In the genomic region with DNA sequence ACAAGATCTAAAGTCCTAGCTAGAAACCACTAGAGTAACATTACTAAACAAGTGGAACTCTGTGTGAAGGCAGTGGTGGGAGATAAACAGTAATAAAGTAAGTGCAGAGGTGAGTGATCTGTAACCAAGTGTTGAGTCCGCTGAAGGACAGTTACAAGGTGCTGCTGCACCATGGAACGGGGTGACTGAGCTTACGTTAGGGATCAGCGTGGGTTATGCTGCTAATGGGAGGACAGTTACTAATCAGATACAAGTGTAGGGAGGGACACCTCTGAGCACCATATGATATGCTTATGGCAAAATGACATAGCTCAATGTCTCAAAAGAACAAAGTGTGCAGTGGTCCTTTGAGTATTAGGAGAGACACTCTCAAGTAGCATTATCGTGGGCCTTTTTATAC, we compare ENCODE assay signal across 28 mouse cellular contexts. TPM values are rescaled to one million over a fixed set of nuclear protein-coding genes. Genes with fewer than 3 reads are reported as not detected.
DNase-seq lines count a peak whose midpoint lies in the region; ATAC-seq lines count a peak whose summit lies in the region.
"Had no signal": no experiment of that assay in that cellular context is flagged by ENCODE, and none has a peak within 500 bp of the region (broad histone marks: within the 10 kb centered on the region; RNA-seq: fewer than 3 reads in every experiment).

No protein-coding gene starts in this region.

- H3K4me2 ChIP-seq in liver, embryonic 12.5 days: no peak overlapping the region
- no peak overlapping the region for H3K4me2 ChIP-seq in liver, embryonic 16.5 days (ENCODE audit: low read depth, low read length)
- H3K4me2 ChIP-seq in liver, embryonic 11.5 days: no peak overlapping the region
- H3K4me2 ChIP-seq: embryonic facial prominence, embryonic 13.5 days; embryonic facial prominence, embryonic 15.5 days; forebrain, embryonic 12.5 days had no signal

- H3K4me3 ChIP-seq in liver, embryonic 12.5 days: no peak overlapping the region
- H3K4me3 ChIP-seq in liver, embryonic 16.5 days (ENCODE audit: low read depth, low read length): no peak overlapping the region
- no peak overlapping the region for H3K4me3 ChIP-seq in liver, embryonic 11.5 days (ENCODE audit: low read depth, low read length)
- H3K4me3 ChIP-seq: embryonic facial prominence, embryonic 13.5 days; embryonic facial prominence, embryonic 15.5 days; forebrain, embryonic 10.5 days; forebrain, embryonic 12.5 days had no signal

- no peaks in the 10 kb centered on the region for H3K27me3 ChIP-seq in liver, embryonic 12.5 days (replicated peaks)
- no peaks in the 10 kb centered on the region for H3K27me3 ChIP-seq in liver, embryonic 16.5 days (ENCODE audit: control insufficient read depth, insufficient read depth, low read depth, low read length)
- no peaks in the 10 kb centered on the region for H3K27me3 ChIP-seq in liver, embryonic 11.5 days (replicated peaks; ENCODE audit: control insufficient read depth, insufficient read depth, low read length)
- H3K27me3 ChIP-seq: CH12.LX; embryonic facial prominence, embryonic 13.5 days; embryonic facial prominence, embryonic 15.5 days; forebrain, embryonic 12.5 days; Patski had no signal

- WGBS in liver, embryonic 12.5 days (ENCODE audit: insufficient replicate concordance): 71% methylated on average over 5 of the region's 5 CpGs
- 51% methylated on average over 5 of the region's 5 CpGs for WGBS in liver, embryonic 16.5 days (ENCODE audit: insufficient replicate concordance)
- 87% methylated on average over 5 of the region's 5 CpGs for WGBS in liver, embryonic 11.5 days

- H3K27ac ChIP-seq in liver, embryonic 12.5 days: no peak overlapping the region
- H3K27ac ChIP-seq in liver, embryonic 16.5 days (ENCODE audit: low read length): peak overlapping the region; percentile 41; the same call in 1 of the 2 replicates
- H3K27ac ChIP-seq in liver, embryonic 11.5 days (ENCODE audit: low read depth, low read length): no peak overlapping the region
- H3K27ac ChIP-seq: embryonic facial prominence, embryonic 13.5 days; embryonic facial prominence, embryonic 15.5 days; forebrain, embryonic 10.5 days; forebrain, embryonic 12.5 days had no signal

- peak; percentile 43; the same call in 1 of the 2 replicates for ATAC-seq in liver, embryonic 12.5 days
- ATAC-seq in liver, embryonic 16.5 days (ENCODE audit: low read depth): peak; percentile 52
- no peak for ATAC-seq in liver, embryonic 11.5 days (replicated peaks; ENCODE audit: low FRiP score)
- ATAC-seq in erythroblast, adult 5-6 weeks (replicated peaks; ENCODE audit: low FRiP score, poor library complexity, severe bottlenecking): 0 out of 2 replicates have a peak, but pooled peaks have one; percentile 14
- peak; percentile 53 for ATAC-seq in megakaryocyte progenitor cell, adult 5-6 weeks (replicated peaks; ENCODE audit: poor library complexity)
- ATAC-seq in activated CD4-positive, CD25-positive, alpha-beta regulatory T cell, adult 4 months: no peak
- ATAC-seq: CD4-positive, CD25-positive, alpha-beta regulatory T cell, adult 4 months; forebrain, embryonic 14.5 days; forebrain, embryonic 16.5 days; Patski had no signal

- no peak for DNase-seq in liver
- no peak for DNase-seq in liver, embryonic 11.5 days (ENCODE audit: low spot score)
- no peak for DNase-seq in cerebellum, postnatal 14 days
- DNase-seq: adrenal gland, adult 8-10 months; adrenal gland, postnatal 14 days; adrenal gland, postnatal 36 days; B cell, adult 2 months; cerebellum, adult 11-12 months; cerebellum, adult 2 months; cerebellum, adult 9-10 months; cerebellum, postnatal 10 days; cerebellum, postnatal 36 days; embryo, embryonic 11 days had no signal

- no peak overlapping the region for H3K9ac ChIP-seq in liver, embryonic 12.5 days
- no peak overlapping the region for H3K9ac ChIP-seq in liver, embryonic 16.5 days (ENCODE audit: low read depth, low read length)
- no peak overlapping the region for H3K9ac ChIP-seq in liver, embryonic 11.5 days (ENCODE audit: low read depth, low read length)
- H3K9ac ChIP-seq: embryonic facial prominence, embryonic 13.5 days; embryonic facial prominence, embryonic 15.5 days; forebrain, embryonic 12.5 days had no signal

- peaks cover 45% of the 10 kb centered on the region for H3K36me3 ChIP-seq in liver, embryonic 12.5 days
- H3K36me3 ChIP-seq in liver, embryonic 16.5 days (ENCODE audit: control insufficient read depth, insufficient read depth): peaks cover 2% of the 10 kb centered on the region
- 0 out of 2 replicates have a peak, but pooled peaks cover 8% of the 10 kb centered on the region for H3K36me3 ChIP-seq in liver, embryonic 11.5 days (ENCODE audit: control insufficient read depth, insufficient read depth, low read length)

- no peaks in the 10 kb centered on the region for H3K9me3 ChIP-seq in liver, embryonic 12.5 days (replicated peaks)
- H3K9me3 ChIP-seq in liver, embryonic 16.5 days (replicated peaks; ENCODE audit: control insufficient read depth, low read length): no peaks in the 10 kb centered on the region
- H3K9me3 ChIP-seq in liver, embryonic 11.5 days (ENCODE audit: control insufficient read depth, low read length): no peaks in the 10 kb centered on the region
- H3K9me3 ChIP-seq: embryonic facial prominence, embryonic 13.5 days; embryonic facial prominence, embryonic 15.5 days; forebrain, embryonic 10.5 days; forebrain, embryonic 12.5 days; G1E had no signal

- H3K4me1 ChIP-seq in liver, embryonic 12.5 days: peaks cover 25% of the 10 kb centered on the region
- H3K4me1 ChIP-seq in liver, embryonic 16.5 days (ENCODE audit: control insufficient read depth, low read depth, low read length): peaks cover 18% of the 10 kb centered on the region
- H3K4me1 ChIP-seq in liver, embryonic 11.5 days (replicated peaks; ENCODE audit: control insufficient read depth, insufficient read depth, low read length): peaks cover 3% of the 10 kb centered on the region
- H3K4me1 ChIP-seq: embryonic facial prominence, embryonic 13.5 days; embryonic facial prominence, embryonic 15.5 days; forebrain, embryonic 10.5 days; forebrain, embryonic 12.5 days had no signal

RNA-seq across cellular contexts. Expression of a gene that starts 39.3 kb away (rescaled TPM):
- 7.7 and 9.2 TPM in 2 replicates for polyA plus RNA-seq in liver, embryonic 12.5 days (2016; fragmentation: Nextera tagmentation; extraction: Ambion mirVana)
- 4.8 and 5.6 TPM in 2 replicates for polyA plus RNA-seq in liver, embryonic 16.5 days (2015; fragmentation: Nextera tagmentation; extraction: Ambion mirVana)
- polyA plus RNA-seq in liver, embryonic 11.5 days (2014; fragmentation: Nextera tagmentation; extraction: Ambion mirVana): 11.3 and 11.5 TPM in 2 replicates
- 63.7 and 68.0 TPM in 2 replicates for total RNA-seq in erythroblast, adult 5-6 weeks (2015; ENCODE audit: low replicate concordance)
- 83.7 and 117 TPM in 2 replicates for total RNA-seq in erythroblast, adult 5-6 weeks (2017; ENCODE audit: low replicate concordance)
- 34.8 and 42.0 TPM in 2 replicates for total RNA-seq in megakaryocyte progenitor cell, adult 5-6 weeks (2015)
- total RNA-seq in megakaryocyte progenitor cell, adult 5-6 weeks (2017): 31.7 and 45.8 TPM in 2 replicates
- polyA plus RNA-seq in activated CD4-positive, CD25-positive, alpha-beta regulatory T cell, adult 4 months (2017; shearing (Covaris generic)): 10 to 100 TPM; 13.1 to 16.7 TPM

RNA-seq across cellular contexts. Expression of a gene that starts 50.9 kb away (rescaled TPM):
- 46.1 and 47.5 TPM in 2 replicates for polyA plus RNA-seq in liver, embryonic 12.5 days (2016; fragmentation: Nextera tagmentation; extraction: Ambion mirVana)
- polyA plus RNA-seq in liver, embryonic 16.5 days (2015; fragmentation: Nextera tagmentation; extraction: Ambion mirVana): 23.5 and 29.7 TPM in 2 replicates
- 67.9 and 68.1 TPM in 2 replicates for polyA plus RNA-seq in liver, embryonic 11.5 days (2014; fragmentation: Nextera tagmentation; extraction: Ambion mirVana)
- 22.8 and 34.0 TPM in 2 replicates for total RNA-seq in erythroblast, adult 5-6 weeks (2015; ENCODE audit: low replicate concordance)
- 33.3 and 50.2 TPM in 2 replicates for total RNA-seq in erythroblast, adult 5-6 weeks (2017; ENCODE audit: low replicate concordance)
- total RNA-seq in megakaryocyte progenitor cell, adult 5-6 weeks (2015): 41.4 and 42.9 TPM in 2 replicates
- total RNA-seq in megakaryocyte progenitor cell, adult 5-6 weeks (2017): 35.3 and 44.0 TPM in 2 replicates
- 10 to 100 TPM; 57.9 to 63.0 TPM for polyA plus RNA-seq in activated CD4-positive, CD25-positive, alpha-beta regulatory T cell, adult 4 months (2017; shearing (Covaris generic))

Comparison
In these comparisons a context has a peak if more than half of its experiments do, and no peak if none do; other contexts are left out.
1. ATAC-seq: peak in liver, embryonic 12.5 days (single experiment), liver, embryonic 16.5 days (single experiment), erythroblast, adult 5-6 weeks (single experiment) and megakaryocyte progenitor cell, adult 5-6 weeks (single experiment); none in liver, embryonic 11.5 days (single experiment) and activated CD4-positive, CD25-positive, alpha-beta regulatory T cell, adult 4 months (single experiment).